Mouse (Mus musculus) mature B cell (primary cell): ENCODE measurements around the gene Clec9a.

Experiments
- in situ Hi-C: fragments of 300-500 bp; cut with MboI; formaldehyde crosslinking; loops from 2 replicates; pipeline ENCODE4 v1.14.3; 2019

Gene Clec9a

GRCm38 (mm10) chr6:129408562-129408961, at the start of gene Clec9a:
Gene Clec9a, plus strand, starts transcription at chr6:129408862.
- in situ Hi-C loops, result no loop called here

GRCm38 (mm10) chr6:129359515-129359914, 49.1 kb upstream of the Clec9a start:
- in situ Hi-C loops, result no loop called here

GRCm38 (mm10) chr6:129363942-129364341, 44.7 kb upstream of the Clec9a start:
- in situ Hi-C loops, result no loop called here

GRCm38 (mm10) chr6:129365959-129366359, 42.7 kb upstream of the Clec9a start:
- in situ Hi-C loops, result loop anchor here (5.0 kb wide), 2 partner anchors 34 to 109 kb away; partner anchors contain the start of gene 4922502D21Rik

GRCm38 (mm10) chr6:129369374-129370132, 39.1 kb upstream of the Clec9a start:
- in situ Hi-C loops, result loop anchor here (5.0 kb wide), 2 partner anchors 37 to 112 kb away; partner anchors contain the start of gene 4922502D21Rik

GRCm38 (mm10) chr6:129374937-129375471, 33.7 kb upstream of the Clec9a start:
- in situ Hi-C loops, result no loop called here

- in situ Hi-C loops, result loop anchor here (10.0 kb wide), 1 partner anchor 144 kb away; no protein-coding TSS in a partner anchor
These were observed 28.2 kb upstream of the Clec9a start for GRCm38 (mm10) chr6:129380454-129380853.

- in situ Hi-C loops, result loop anchor here (10.0 kb wide), 1 partner anchor 143 kb away; no protein-coding TSS in a partner anchor
These were observed 26.9 kb upstream of the Clec9a start for GRCm38 (mm10) chr6:129381736-129382135.

GRCm38 (mm10) chr6:129383466-129383865, 25.2 kb upstream of the Clec9a start:
- in situ Hi-C loops, result loop anchor here (10.0 kb wide), 1 partner anchor 141 kb away; no protein-coding TSS in a partner anchor

- in situ Hi-C loops, result loop anchor here (10.0 kb wide), 1 partner anchor 140 kb away; no protein-coding TSS in a partner anchor
These were observed 23.7 kb upstream of the Clec9a start for GRCm38 (mm10) chr6:129385000-129385399.

- in situ Hi-C loops, result loop anchor here (10.0 kb wide), 1 partner anchor 139 kb away; no protein-coding TSS in a partner anchor
These were observed 22.9 kb upstream of the Clec9a start, which contains the start of gene Clec12b for GRCm38 (mm10) chr6:129385774-129386173. Gene Clec12b, minus strand, starts transcription at chr6:129385874.

- in situ Hi-C loops, result no loop called here
These were observed 15.5 kb upstream of the Clec9a start for GRCm38 (mm10) chr6:129393087-129393720.

GRCm38 (mm10) chr6:129393732-129394131, 14.9 kb upstream of the Clec9a start:
- in situ Hi-C loops, result no loop called here

- in situ Hi-C loops, result no loop called here
These were observed 11.7 kb upstream of the Clec9a start, which contains the start of gene Clec1b for GRCm38 (mm10) chr6:129396997-129397396. Gene Clec1b, plus strand, starts transcription at chr6:129397297.

GRCm38 (mm10) chr6:129399945-129400344, 8.7 kb upstream of the Clec9a start:
- in situ Hi-C loops, result no loop called here

GRCm38 (mm10) chr6:129402404-129402803, 6.3 kb upstream of the Clec9a start:
- in situ Hi-C loops, result no loop called here

- in situ Hi-C loops, result no loop called here
These were observed 5.3 kb upstream of the Clec9a start for GRCm38 (mm10) chr6:129403391-129403790.

- in situ Hi-C loops, result no loop called here
These were observed 2.7 kb upstream of the Clec9a start for GRCm38 (mm10) chr6:129405999-129406398.

- in situ Hi-C loops, result no loop called here
These were observed 1.3 kb upstream of the Clec9a start for GRCm38 (mm10) chr6:129407324-129407723.

GRCm38 (mm10) chr6:129414177-129414576, 5.5 kb downstream of the Clec9a start:
- in situ Hi-C loops, result no loop called here

- in situ Hi-C loops, result no loop called here
These were observed 13.6 kb downstream of the Clec9a start for GRCm38 (mm10) chr6:129422311-129422710.

- in situ Hi-C loops, result no loop called here
These were observed 14.5 kb downstream of the Clec9a start for GRCm38 (mm10) chr6:129423040-129423733.
